Mouse (Mus musculus) urinary bladder, adult 2 months (tissue): Measurements from ENCODE around the gene Prkd2. TPM values are rescaled to one million over a fixed set of nuclear protein-coding genes. Genes with fewer than 3 reads are reported as not detected.

Experiments used
- DNase-seq: peaks from one replicate; pipeline ENCODE4 v3.0.0; 2022; ENCODE audit warnings: low spot score
- polyA plus RNA-seq: library from polyadenylated mRNA; depleted of rRNA; stranded (reverse); fragments of >200 nt; gene quantifications from 2 replicates; pipeline ENCODE4 v1.2.3, GENCODE M21; 2012

Gene Prkd2
- polyA plus RNA-seq, 1 experiment = 19.2 TPM

DNA sequence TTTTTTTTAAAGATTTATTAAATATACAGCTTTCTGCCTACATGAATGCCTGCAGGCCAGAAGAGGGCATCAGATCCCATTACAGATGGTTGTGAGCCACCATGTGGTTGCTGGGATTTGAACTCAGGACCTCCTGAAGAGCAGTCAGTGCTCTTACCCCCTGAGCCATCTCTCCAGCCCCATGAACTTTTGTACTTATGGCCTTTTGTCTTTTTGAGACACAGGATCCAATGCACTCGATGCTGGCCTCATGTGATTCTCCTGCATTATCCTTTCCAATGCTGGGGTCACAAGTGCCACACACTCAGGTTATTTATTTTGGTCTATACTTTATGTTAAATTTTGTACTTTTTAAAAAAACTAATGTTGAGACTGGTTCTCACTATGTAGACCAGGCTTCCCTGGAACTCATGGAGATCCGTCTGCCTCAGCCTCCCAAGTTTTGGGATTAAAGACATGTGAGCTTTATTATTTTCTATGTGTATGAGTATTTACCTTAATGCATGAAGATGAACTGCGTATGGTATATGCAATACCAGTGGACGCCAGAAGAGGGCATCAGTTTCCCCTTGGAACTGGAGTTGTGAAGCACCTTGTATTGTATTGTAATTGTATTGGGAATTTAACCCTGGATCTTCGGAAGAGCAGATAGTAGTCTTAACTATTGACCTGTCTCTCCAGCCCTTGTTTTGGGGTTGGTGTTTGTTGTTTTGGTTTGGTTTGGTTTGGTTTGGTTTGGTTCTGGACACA is 17.4 kb downstream of the Prkd2 start:
- DNase-seq = no peak

- DNase-seq = no peak
Observed at GRCm38 (mm10) chr7:16867488-16867887, 24.8 kb downstream of the Prkd2 start.

DNA sequence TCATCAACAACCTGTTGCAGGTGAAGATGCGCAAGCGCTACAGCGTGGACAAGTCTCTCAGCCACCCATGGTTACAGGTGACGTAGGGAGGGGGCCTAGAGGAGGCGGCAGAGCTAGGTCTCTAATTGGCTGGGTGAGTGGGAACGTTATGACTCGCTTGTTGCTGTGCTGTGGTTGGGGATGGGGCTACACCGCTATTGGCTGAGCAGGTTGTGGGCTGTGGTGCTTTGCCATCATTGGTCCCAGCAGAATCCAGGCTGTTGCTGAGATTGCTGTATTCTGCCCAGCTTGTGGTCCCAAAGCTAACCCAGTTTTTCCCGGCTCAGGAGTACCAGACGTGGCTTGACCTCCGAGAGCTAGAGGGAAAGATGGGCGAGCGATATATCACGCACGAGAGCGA is 26.8 kb downstream of the Prkd2 start:
- DNase-seq = no peak

GRCm38 (mm10) chr7:16871600-16871999 is 28.9 kb downstream of the Prkd2 start:
- DNase-seq = no peak

GRCm38 (mm10) chr7:16872478-16872877 is 29.8 kb downstream of the Prkd2 start:
- no peak for DNase-seq

DNA sequence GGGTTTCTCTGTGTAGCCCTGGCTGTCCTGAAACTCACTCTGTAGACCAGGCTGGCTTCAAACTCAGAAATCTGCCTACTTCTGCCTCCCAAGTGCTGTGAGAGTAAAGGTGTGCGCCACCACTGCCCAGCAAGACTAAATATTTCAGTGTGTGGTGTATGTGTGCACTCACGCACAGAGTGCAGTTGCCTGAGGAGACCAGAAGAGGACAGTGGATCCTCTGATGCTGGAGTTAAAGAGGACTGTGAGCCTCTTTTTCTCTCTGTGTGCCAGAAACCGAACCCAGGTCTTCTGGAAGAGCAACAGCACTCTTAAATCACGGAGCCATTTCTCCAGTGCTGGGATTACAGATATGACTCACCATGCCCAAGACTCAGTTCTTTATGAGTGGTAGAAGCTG is 30.7 kb downstream of the Prkd2 start:
- DNase-seq = no peak

DNA sequence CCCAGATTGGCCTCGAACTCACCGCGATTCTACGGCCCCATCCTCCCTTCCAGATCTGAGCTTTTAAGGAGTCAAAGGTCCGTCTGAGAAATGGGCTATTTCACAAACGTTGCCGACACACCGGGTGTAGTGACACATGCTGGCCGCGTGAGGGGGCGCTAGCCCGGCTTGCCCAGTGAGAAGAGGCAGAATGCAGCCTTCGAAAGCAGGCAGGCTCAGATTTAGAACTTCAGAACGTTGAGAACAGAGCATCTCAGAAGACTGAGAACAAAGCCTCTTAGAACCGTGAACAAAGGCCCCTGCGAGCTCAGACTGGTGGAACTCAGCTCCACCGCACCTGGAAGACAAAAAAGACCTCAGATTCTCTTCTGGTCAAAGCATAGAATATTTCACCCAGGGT is 31.5 kb downstream of the Prkd2 start:
- peak; percentile 50 for DNase-seq

DNA sequence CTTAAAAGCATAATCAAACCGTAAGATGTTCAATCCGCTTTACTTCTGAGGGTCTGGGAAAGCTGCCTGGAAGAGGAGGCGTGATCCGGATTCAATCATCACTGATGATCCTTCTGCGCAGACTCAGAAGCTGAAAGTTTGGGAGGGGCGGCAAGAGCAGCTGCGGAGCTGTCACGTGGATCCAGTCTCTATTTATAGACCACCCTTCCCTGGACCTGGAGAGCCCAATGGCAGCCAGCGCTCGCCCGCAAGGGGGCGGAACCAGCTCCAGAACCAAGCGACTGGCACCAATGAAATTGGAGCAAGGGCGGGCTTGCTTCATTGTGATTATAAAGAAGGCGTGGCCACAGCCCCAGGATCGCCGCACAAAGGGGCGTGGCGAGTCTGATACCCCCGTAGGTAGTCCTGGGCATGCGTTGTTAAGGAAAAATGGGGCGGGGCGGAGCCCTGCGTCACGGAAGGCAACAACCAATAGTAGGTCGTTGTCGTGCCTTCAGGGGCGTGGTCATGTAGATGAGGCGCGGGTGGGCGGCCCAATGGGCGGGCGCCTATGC is 32.1 kb downstream of the Prkd2 start:
- DNase-seq = peak; percentile 90

- no peak for DNase-seq
Observed at GRCm38 (mm10) chr7:16875310-16875325, 32.4 kb downstream of the Prkd2 start, which contains the start of gene Dact3. Gene Dact3, plus strand, starts transcription at chr7:16875317.

GRCm38 (mm10) chr7:16875326-16875725 is 32.6 kb downstream of the Prkd2 start:
- no peak for DNase-seq

DNA sequence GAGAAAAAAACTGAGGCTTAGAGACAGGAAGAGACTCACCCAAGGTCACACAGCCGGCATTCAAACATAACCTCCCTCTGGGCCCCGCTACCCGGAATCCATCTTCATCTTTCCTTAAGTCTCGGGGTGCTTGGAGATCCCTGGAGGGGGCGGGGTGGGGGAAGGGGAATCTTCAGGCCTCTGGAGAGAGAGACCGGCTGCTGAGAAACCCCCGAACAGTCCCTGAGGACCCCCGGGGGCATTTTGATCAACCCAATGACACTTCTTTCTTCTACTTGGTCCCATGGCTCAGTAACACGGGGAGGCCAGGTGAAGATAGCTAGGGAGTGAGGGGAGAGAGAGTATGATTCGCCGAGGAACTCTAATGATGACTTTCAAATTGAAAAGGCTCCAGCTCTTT is 33.3 kb downstream of the Prkd2 start:
- no peak for DNase-seq

DNA sequence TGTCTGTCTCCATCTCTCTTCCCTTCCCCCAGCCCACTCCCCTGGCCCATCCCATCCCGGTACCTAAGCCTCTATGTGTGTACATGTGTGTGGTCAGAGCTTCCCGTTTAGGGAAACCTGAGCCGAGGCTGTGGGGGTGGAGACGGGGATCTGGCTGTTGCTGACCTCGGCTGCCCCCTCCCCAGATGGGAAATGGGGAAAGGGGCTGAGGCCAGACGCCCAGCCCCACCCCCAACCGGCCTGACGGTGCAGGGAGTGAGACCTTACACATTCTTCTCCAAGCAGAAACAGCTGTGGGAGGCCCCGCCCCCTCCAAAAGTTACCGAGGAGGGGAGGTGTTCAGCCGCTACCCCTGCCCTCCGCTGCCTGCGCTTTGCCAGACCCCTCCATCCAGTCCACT is 33.9 kb downstream of the Prkd2 start:
- DNase-seq = no peak

DNA sequence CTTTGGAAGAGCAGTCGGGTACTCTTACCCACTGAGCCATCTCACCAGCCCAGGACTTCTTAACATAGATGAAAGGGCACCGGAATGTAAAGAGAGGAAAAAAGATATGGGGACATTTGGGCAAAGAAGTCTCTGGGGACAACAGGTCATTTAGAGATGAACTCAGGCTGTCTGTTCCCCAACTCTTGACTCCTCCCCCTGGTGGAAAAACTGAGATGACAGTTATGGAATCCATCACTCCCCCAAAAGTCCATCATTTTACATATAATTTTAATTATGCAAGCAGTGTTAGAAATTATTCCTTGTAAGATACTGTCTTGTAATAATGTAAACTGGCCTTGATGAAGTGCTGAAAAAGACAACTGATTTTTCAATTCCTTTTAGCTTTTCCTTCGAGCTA is 35.0 kb downstream of the Prkd2 start:
- DNase-seq = no peak

DNA sequence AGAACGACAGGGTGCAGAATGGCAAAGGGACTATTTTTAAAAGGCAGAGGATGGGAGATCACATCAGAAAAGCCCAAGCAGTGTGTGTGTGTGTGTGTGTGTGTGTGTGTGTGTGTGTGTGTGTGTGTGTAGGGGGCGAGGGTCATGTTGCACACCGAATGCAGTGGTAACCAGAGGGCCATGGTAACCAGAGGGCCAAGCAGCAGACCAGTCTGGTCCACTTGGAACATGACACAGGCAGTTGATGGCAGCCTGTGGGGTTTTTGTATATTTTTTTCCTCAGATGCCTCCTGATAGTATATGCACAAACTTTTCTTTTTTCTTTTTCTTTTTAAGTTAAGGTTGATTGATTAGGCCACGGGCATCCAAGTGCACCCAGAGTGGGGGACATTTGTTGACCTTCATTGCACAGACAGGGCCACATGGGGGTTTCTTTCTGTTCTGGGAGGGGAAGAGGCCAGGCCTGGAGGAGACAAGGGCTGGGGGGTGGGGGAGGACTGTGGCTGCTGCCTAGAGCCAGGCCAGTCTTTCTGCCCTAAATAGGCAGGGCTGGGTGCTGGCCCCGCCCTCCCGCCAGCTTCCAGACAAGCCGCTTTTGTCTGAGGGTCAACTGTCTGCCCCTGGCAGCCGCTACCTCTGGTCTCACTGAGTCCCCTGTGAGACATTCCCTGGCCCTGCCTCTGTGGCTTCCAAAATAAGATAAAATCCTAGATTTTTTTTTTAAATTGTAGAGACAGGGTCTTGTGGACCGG is 37.3 kb downstream of the Prkd2 start:
- DNase-seq = no peak

GRCm38 (mm10) chr7:16880615-16881014 is 37.9 kb downstream of the Prkd2 start:
- no peak for DNase-seq

DNA sequence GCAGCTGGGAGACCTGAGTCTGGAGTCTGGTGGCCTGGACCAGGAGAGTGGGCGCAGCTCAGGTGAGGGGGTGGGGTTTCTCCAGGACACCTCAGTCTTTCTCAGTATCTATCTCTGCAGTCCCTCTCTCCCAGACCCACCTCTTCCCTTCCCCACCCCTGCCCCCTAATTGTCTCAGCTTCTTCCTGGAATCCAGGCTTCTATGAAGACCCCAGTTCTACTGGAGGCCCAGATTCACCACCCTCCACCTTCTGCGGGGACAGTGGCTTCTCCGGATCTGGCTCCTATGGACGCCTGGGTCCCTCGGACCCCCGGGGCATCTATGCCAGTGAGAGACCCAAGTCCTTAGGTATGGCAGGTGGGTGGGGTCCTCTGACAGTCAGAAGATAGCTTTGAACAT is 40.5 kb downstream of the Prkd2 start:
- no peak for DNase-seq

GRCm38 (mm10) chr7:16884334-16884733 is 41.6 kb downstream of the Prkd2 start:
- no peak for DNase-seq

- DNase-seq = no peak
Observed at GRCm38 (mm10) chr7:16885271-16885776, 42.6 kb downstream of the Prkd2 start.

- no peak for DNase-seq
Observed at GRCm38 (mm10) chr7:16885905-16886304, 43.2 kb downstream of the Prkd2 start.

DNA sequence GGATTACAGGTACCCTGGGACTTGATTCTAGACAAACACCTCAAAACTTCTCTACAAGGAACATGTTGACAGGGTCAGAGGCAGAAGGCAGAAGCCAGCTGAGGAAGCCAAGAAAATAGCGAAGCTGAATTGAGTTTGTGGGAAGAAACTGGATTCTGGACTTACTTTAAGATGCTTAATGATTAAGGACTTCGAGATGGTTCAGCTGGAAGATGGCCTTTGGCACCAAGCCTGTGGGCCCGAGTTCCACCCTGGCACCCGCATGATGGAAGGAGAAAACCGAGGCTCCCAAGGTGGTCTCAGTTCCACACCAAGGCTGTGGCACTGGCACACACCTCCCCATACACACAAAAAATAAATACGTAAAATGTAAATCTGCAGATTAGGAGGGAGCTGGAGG is 47.8 kb downstream of the Prkd2 start:
- DNase-seq = no peak

DNA sequence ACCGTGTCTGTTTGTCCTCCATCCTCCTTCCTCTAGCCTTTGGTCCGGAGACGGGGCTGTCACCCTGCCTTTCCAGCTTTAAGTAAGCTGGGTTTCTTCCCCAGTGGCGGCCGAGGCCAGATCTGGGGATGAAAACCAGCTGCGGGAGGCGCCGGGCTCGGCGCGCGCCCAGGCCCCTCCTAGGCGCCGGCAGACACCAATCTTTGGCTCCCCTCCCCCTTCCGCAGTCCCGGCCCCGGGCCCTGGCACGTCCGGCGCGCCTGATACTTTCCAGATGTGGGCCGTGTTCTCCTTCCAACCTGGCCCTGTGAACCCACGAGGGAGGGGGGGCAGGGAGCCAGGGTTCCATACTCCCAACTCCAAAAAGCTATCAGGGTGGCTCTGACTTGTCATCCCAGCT is 48.2 kb downstream of the Prkd2 start:
- DNase-seq = no peak

GRCm38 (mm10) chr7:16891641-16892351 is 49.1 kb downstream of the Prkd2 start, which contains the start of gene Gng8:
Gene Gng8, plus strand, starts transcription at chr7:16891786.
- peak; percentile 73 for DNase-seq

GRCm38 (mm10) chr7:16892352-16892730 is 49.6 kb downstream of the Prkd2 start:
- DNase-seq = no peak
